Mouse (Mus musculus) testis, postnatal 14 days (tissue): ENCODE data around the gene Npr3.
A peak's percentile ranks its signal among the peaks of the same experiment; 100 is the strongest.

Experiments
- DNase-seq: peaks from one replicate; pipeline ENCODE4 v3.0.0; 2021; ENCODE audit warnings: low spot score

Npr3 gene

GRCm38 (mm10) chr15:11906571-11907531, at the start of gene Npr3:
Npr3 (minus strand) TSS chr15:11907287.
- DNase-seq: peak; percentile 27

GRCm38 (mm10) chr15:11956129-11956528, 49.0 kb upstream of the Npr3 start:
- no peak for DNase-seq

GRCm38 (mm10) chr15:11954190-11954589, 47.1 kb upstream of the Npr3 start:
- no peak for DNase-seq

GRCm38 (mm10) chr15:11952159-11952558, 45.1 kb upstream of the Npr3 start:
- DNase-seq: no peak

- DNase-seq: no peak
These were observed 44.1 kb upstream of the Npr3 start for GRCm38 (mm10) chr15:11951181-11951580.

GRCm38 (mm10) chr15:11950144-11950543, 43.1 kb upstream of the Npr3 start:
- DNase-seq: no peak

- DNase-seq: no peak
These were observed 42.4 kb upstream of the Npr3 start for GRCm38 (mm10) chr15:11949490-11949889.

- no peak for DNase-seq
These were observed 33.8 kb upstream of the Npr3 start for GRCm38 (mm10) chr15:11940855-11941254.

- no peak for DNase-seq
These were observed 20.7 kb upstream of the Npr3 start for GRCm38 (mm10) chr15:11927742-11928141.

GRCm38 (mm10) chr15:11914101-11914500, 7.0 kb upstream of the Npr3 start:
- DNase-seq: no peak

GRCm38 (mm10) chr15:11909875-11910274, 2.8 kb upstream of the Npr3 start:
- DNase-seq: no peak

GRCm38 (mm10) chr15:11908166-11908565, 1.1 kb upstream of the Npr3 start:
- DNase-seq: no peak

GRCm38 (mm10) chr15:11906021-11906570, 991 bp downstream of the Npr3 start:
- peak; percentile 19 for DNase-seq

GRCm38 (mm10) chr15:11904848-11905672, 2.0 kb downstream of the Npr3 start:
- DNase-seq: peak; percentile 14

GRCm38 (mm10) chr15:11904043-11904847, 2.8 kb downstream of the Npr3 start:
- DNase-seq: no peak

GRCm38 (mm10) chr15:11903196-11904042, 3.7 kb downstream of the Npr3 start:
- peak; percentile 13 for DNase-seq

- DNase-seq: no peak
These were observed 9.5 kb downstream of the Npr3 start for GRCm38 (mm10) chr15:11897617-11898016.

GRCm38 (mm10) chr15:11897162-11897561, 9.9 kb downstream of the Npr3 start:
- DNase-seq: no peak

- no peak for DNase-seq
These were observed 13.1 kb downstream of the Npr3 start for GRCm38 (mm10) chr15:11893969-11894368.

GRCm38 (mm10) chr15:11891395-11891794, 15.7 kb downstream of the Npr3 start:
- no peak for DNase-seq
